Mouse (Mus musculus): ENCODE measurements around the gene Hcls1. TPM values are rescaled to one million over a fixed set of nuclear protein-coding genes. Genes with fewer than 3 reads are reported as not detected.

The Hcls1 gene
- polyA plus RNA-seq, 1 experiment, result 129 TPM

- 71% methylated on average over 1 of the region's 1 CpGs for WGBS
Observed at GRCm38 (mm10) chr16:36983796-36984195, 49.0 kb downstream of the Hcls1 start.

DNA sequence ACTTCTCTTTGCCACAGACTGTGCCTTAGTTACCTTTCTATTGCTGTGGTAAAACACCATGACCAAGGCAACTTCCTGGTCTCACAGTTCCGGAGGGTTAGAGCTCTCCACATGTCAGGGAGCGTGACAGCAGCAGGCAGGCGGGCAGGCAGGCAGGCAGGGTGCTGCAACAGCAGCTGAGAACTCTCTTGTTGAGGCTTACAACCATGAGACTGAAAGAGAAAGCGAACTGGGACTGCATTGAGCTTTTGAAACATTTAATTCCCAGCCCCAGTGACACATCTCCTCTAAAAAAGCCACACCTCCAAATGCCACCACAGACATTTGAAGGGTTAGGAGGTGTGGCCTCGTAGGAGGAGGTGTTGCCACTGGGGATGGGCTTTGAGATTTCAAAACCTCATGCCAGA lies 50.9 kb downstream of the Hcls1 start:
- H3K4me1 ChIP-seq (ENCODE audit: control insufficient read depth, insufficient read depth, low read length), result peaks cover 3% of the 10 kb centered on the region; the same call in 1 of the 2 replicates
- WGBS, result 7% methylated on average over 5 of the region's 5 CpGs
- H3K4me3 ChIP-seq (replicated peaks; ENCODE audit: control insufficient read depth, low read depth, low read length), result peak overlapping the region; percentile 62
- TF ChIP-seq CTCF (IDR thresholded peaks at IDR 0.05; ENCODE audit: control insufficient read depth, insufficient read depth, low read length) (no peak), POLR2A (IDR thresholded peaks at IDR 0.05; ENCODE audit: borderline replicate concordance, control insufficient read depth, low read depth, low read length) (peak; percentile 32; the same call in 1 of the 2 replicates)
- peak overlapping the region; percentile 71 for H3K27ac ChIP-seq (ENCODE audit: control insufficient read depth, insufficient read depth, low read depth, low read length, poor library complexity)

More at GRCm38 (mm10) chr16:36983796-36984195, 49.0 kb downstream of the Hcls1 start:
- no peak overlapping the region for H3K4me3 ChIP-seq (replicated peaks; ENCODE audit: control insufficient read depth, low read depth, low read length)
- peaks cover 3% of the 10 kb centered on the region; the same call in 1 of the 2 replicates for H3K4me1 ChIP-seq (ENCODE audit: control insufficient read depth, insufficient read depth, low read length)
- TF ChIP-seq CTCF (IDR thresholded peaks at IDR 0.05; ENCODE audit: control insufficient read depth, insufficient read depth, low read length) (no peak), POLR2A (IDR thresholded peaks at IDR 0.05; ENCODE audit: borderline replicate concordance, control insufficient read depth, low read depth, low read length) (no peak)
- no peak overlapping the region for H3K27ac ChIP-seq (ENCODE audit: control insufficient read depth, insufficient read depth, low read depth, low read length, poor library complexity)

DNA sequence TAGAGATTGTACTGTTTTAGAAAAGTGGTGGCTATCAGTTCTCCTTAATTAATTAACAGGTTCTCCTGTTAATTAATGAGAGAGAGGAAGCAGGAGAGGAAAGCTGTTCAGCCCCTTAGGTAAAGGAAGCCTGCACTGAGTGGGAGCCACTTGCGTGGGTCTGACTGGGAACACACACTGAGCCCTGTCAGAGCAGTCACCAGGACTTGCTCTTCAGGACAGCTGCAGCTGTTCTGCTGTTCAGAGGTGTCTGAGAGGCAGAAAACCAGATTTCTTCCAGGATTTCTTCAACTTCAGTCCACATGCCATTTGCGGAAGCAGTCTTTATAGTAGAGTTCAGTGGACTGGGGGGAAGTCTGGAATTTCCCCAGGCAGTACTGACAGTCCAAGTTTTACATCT lies 52.6 kb downstream of the Hcls1 start:
- TF ChIP-seq POLR2A (IDR thresholded peaks at IDR 0.05; ENCODE audit: borderline replicate concordance, control insufficient read depth, low read depth, low read length) (no peak), CTCF (IDR thresholded peaks at IDR 0.05; ENCODE audit: control insufficient read depth, insufficient read depth, low read length) (no peak)
- no peak overlapping the region for H3K4me3 ChIP-seq (replicated peaks; ENCODE audit: control insufficient read depth, low read depth, low read length)
- H3K27ac ChIP-seq (ENCODE audit: control insufficient read depth, insufficient read depth, low read depth, low read length, poor library complexity), result no peak overlapping the region
- 78% methylated on average over 2 of the region's 2 CpGs for WGBS
- peaks cover 3% of the 10 kb centered on the region; the same call in 1 of the 2 replicates for H3K4me1 ChIP-seq (ENCODE audit: control insufficient read depth, insufficient read depth, low read length)

DNA sequence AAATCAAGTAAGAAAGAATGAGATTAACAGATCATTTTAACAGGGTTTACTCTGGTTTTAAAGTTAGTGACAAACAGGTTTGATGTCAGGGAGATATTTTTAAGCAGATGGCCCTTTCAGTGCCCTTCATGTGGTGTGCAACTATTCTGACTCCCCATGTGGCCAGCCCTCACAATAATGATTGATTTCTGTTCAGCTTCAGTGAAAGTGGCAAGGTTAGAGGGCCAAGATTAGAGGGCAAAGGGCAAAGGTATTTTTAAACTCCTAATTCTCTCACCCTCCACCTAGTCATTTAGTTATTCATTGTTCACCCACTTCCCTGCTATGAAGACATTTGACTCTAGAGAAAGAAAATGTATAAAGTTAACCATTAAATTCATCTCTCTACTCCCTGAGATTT lies 53.3 kb downstream of the Hcls1 start:
- TF ChIP-seq CTCF (IDR thresholded peaks at IDR 0.05; ENCODE audit: control insufficient read depth, insufficient read depth, low read length) (no peak), POLR2A (IDR thresholded peaks at IDR 0.05; ENCODE audit: borderline replicate concordance, control insufficient read depth, low read depth, low read length) (no peak)
- Histone ChIP-seq H3K27ac (ENCODE audit: control insufficient read depth, insufficient read depth, low read depth, low read length, poor library complexity) (no peak overlapping the region), H3K4me1 (ENCODE audit: control insufficient read depth, insufficient read depth, low read length) (peaks cover 3% of the 10 kb centered on the region; the same call in 1 of the 2 replicates), H3K4me3 (replicated peaks; ENCODE audit: control insufficient read depth, low read depth, low read length) (no peak overlapping the region)

DNA sequence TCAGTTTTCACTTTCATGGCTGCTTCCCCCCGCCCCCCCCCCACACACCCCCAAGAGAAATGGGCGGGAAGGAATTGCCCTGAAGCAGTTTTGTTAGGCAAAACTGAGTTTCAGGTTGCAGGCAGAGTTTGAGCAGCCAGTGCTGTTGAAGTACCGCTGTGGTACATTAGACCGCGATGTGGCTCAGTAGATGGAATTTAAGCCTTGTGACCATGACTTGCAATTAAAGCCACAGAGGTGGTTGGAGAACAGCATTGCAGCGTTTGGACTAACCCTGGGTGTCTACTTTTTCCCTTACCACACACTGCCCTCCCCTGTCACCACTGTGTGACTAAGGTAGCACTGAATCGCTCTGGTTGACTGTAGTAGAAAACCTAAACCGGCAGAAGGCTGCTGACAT lies 54.7 kb downstream of the Hcls1 start:
- no peak overlapping the region for H3K4me3 ChIP-seq (replicated peaks; ENCODE audit: control insufficient read depth, low read depth, low read length)
- WGBS, result 2% methylated on average over 8 of the region's 8 CpGs
- TF ChIP-seq POLR2A (IDR thresholded peaks at IDR 0.05; ENCODE audit: borderline replicate concordance, control insufficient read depth, low read depth, low read length) (no peak), CTCF (IDR thresholded peaks at IDR 0.05; ENCODE audit: control insufficient read depth, insufficient read depth, low read length) (no peak)
- no peak overlapping the region for H3K27ac ChIP-seq (ENCODE audit: control insufficient read depth, insufficient read depth, low read depth, low read length, poor library complexity)
- peaks cover 3% of the 10 kb centered on the region; the same call in 1 of the 2 replicates for H3K4me1 ChIP-seq (ENCODE audit: control insufficient read depth, insufficient read depth, low read length)

DNA sequence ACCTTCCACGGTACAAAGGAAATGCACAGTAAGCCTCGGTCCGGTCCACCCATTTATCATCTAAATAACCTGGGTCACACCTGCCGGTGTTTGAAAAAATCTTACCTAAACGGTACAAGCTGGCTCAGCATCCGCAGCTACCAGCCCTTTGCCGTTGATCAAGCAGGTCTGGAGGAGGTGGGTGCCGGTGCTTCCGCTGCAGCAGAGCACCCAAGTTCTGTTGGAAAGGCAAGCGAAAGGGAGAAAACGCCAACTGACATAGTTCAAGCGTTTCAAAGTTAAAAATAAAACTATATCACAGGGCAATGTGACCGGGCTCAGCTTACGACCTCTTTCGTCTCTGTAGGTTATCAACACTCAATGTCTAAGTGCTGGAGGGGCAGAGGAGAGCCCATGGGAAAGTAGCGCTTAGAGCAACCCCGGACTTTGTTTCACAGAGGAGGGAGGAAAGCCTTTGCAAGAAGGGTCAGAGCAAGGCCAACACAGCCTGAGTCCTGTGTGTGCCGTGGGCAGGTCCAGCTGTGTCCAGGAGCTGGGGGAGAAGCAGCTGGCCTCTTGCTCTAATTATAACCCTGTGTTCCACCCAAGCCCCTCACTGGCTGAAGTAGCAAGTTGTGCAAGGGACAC lies 55.3 kb downstream of the Hcls1 start, which contains the start of gene Fbxo40:
Gene Fbxo40 (minus strand): TSS at position 469 of the 627 bp plus-strand sequence.
- no peak for TF ChIP-seq CTCF (IDR thresholded peaks at IDR 0.05; ENCODE audit: control insufficient read depth, insufficient read depth, low read length)
- TF ChIP-seq POLR2A (IDR thresholded peaks at IDR 0.05; ENCODE audit: borderline replicate concordance, control insufficient read depth, low read depth, low read length), result no peak
- 64% methylated on average over 18 of the region's 18 CpGs for WGBS
- no peak within 1 kb of the TSS for H3K27ac ChIP-seq (ENCODE audit: control insufficient read depth, insufficient read depth, low read depth, low read length, poor library complexity)
- no peak within 1 kb of the TSS for H3K4me3 ChIP-seq (replicated peaks; ENCODE audit: control insufficient read depth, low read depth, low read length)
- peaks cover 2% of the 10 kb centered on the region; the same call in 1 of the 2 replicates for H3K4me1 ChIP-seq (ENCODE audit: control insufficient read depth, insufficient read depth, low read length)

- TF ChIP-seq CTCF (IDR thresholded peaks at IDR 0.05; ENCODE audit: control insufficient read depth, insufficient read depth, low read length) (no peak), POLR2A (IDR thresholded peaks at IDR 0.05; ENCODE audit: borderline replicate concordance, control insufficient read depth, low read depth, low read length) (no peak)
- 16% methylated on average over 6 of the region's 6 CpGs for WGBS
- H3K27ac ChIP-seq (ENCODE audit: control insufficient read depth, insufficient read depth, low read depth, low read length, poor library complexity), result no peak overlapping the region
- no peak overlapping the region for H3K4me3 ChIP-seq (replicated peaks; ENCODE audit: control insufficient read depth, low read depth, low read length)
- H3K4me1 ChIP-seq (ENCODE audit: control insufficient read depth, insufficient read depth, low read length), result no peaks in the 10 kb centered on the region; the same call in 1 of the 2 replicates
Observed at GRCm38 (mm10) chr16:36997650-36998049, 62.9 kb downstream of the Hcls1 start.

GRCm38 (mm10) chr16:36999366-36999972 lies 64.7 kb downstream of the Hcls1 start:
- Histone ChIP-seq H3K4me1 (ENCODE audit: control insufficient read depth, insufficient read depth, low read length) (no peaks in the 10 kb centered on the region; the same call in 1 of the 2 replicates), H3K27ac (ENCODE audit: control insufficient read depth, insufficient read depth, low read depth, low read length, poor library complexity) (no peak overlapping the region), H3K4me3 (replicated peaks; ENCODE audit: control insufficient read depth, low read depth, low read length) (no peak overlapping the region)
- WGBS, result 25% methylated on average over 9 of the region's 9 CpGs
- no peak for TF ChIP-seq CTCF (IDR thresholded peaks at IDR 0.05; ENCODE audit: control insufficient read depth, insufficient read depth, low read length)
- TF ChIP-seq POLR2A (IDR thresholded peaks at IDR 0.05; ENCODE audit: borderline replicate concordance, control insufficient read depth, low read depth, low read length), result no peak

All from bone marrow, adult 2 months (tissue).